Mouse (Mus musculus): ENCODE results near the gene Pdzd7.

GRCm38 (mm10) chr19:45049523-45049922 lies 4.0 kb upstream of the Pdzd7 start:
- no peak for TF ChIP-seq CTCF (IDR thresholded peaks at IDR 0.05; ENCODE audit: low read depth)
- no peak for TF ChIP-seq EP300 (optimal IDR thresholded peaks at IDR 0.05)
